Mouse (Mus musculus) T-helper 2 cell (primary cell): ENCODE data around the gene Prmt1.

Experiments used
- in situ Hi-C: fragments of 300-600 bp; cut with MboI, MseI; formaldehyde crosslinking; loops from one replicate; pipeline ENCODE4 v1.15.1; 2025; ENCODE audit warnings: high pct_unique_total_duplicates

Gene Prmt1

DNA sequence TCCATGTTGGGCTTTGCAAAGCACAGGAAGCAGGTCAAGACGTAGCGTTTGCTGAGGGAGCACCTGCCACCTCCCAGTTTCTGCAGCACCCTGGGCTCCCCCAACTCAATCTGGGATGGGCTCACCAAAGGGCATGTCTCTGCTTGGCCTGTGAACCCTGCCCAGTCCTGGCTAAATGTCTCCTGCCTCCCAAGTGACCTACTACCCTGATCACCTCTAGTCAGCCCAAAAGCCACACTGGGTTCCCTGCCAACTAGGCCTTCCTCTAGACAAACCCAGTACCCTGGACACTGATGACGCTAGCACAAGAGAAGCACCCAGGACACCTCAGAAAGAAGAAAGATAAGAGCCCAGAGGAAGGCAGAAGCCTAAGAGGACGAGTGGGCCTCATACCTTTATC is 26.5 kb upstream of the Prmt1 start:
- in situ Hi-C loops = no loop called here

DNA sequence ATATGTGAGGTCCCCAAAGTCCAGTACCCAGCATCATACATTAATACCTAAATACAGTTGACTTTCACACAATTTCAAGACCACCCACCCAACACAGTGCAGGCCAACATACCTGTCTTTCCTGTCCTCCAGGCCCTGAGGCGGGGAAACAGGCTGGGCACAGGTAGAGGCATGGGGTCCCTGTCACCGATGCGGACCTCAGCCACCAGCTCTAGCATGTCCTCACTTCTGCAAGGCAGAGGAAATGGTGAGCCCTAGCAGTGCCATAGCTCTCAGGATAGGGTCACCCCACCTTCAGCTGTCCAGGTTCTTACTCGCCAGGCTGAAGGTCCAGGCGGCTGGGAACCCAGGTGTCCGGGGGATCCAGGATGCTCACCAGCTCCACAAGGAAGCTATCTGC is 25.6 kb upstream of the Prmt1 start:
- in situ Hi-C loops = no loop called here

DNA sequence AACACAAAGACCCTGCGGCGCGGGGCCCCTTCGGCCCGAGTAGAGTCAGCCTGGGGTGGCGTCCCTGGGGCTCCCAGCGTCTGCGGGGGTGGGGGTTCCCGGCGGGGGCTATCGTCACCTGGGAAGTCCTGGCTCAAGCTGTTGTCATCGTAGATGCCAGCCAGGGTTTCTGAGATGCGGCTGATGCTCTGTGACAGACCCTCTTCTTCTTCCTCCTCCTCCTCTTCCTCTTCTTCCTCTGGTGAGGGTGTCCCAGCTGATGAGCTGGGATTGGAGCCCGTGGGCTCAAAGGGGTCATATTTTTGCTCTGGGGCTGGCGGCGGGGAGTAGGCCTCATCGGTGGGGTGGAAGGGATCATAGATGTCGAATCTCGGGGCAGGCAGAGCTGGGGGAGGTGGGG is 22.0 kb upstream of the Prmt1 start:
- in situ Hi-C loops = no loop called here

DNA sequence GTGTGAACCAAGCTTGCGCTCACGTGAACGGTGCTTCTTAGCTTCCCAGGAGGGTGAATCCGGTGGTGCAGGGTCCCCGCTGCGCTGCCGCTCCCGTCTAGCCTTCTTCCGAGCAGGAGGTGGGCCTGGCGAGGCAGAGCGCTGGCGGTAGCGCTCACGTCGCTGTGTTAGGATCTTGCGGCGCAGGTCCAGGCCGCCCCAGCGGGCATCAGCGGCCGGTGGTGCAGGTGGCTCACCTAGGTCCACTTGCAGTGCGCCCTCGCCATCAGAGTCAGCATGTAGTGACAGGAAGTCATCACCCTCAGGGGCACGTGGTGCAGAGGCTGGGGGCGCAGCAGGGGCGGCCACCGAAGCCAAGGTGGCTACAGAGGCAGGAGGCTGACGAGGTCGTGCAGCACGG is 21.5 kb upstream of the Prmt1 start:
- in situ Hi-C loops = no loop called here

DNA sequence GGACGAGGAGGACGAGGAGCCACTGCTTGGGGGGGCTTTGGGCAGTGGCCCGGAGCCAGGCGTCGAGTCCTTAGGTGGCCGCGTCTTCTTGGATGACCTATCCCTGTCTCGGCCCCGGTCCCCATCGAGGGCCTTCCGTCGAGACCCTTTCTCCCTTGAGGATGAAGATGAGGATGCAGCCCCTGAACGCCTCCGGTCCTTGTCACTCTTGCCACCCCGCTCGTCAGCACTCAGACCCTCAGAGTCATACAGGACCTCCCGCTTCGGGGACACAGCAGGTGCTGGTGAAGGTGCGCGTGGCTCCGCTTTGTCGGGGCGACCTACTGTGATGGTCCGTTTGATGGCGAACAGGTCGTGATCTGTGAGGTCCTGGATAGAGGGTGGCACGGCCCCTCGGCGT is 20.8 kb upstream of the Prmt1 start:
- in situ Hi-C loops = no loop called here

DNA sequence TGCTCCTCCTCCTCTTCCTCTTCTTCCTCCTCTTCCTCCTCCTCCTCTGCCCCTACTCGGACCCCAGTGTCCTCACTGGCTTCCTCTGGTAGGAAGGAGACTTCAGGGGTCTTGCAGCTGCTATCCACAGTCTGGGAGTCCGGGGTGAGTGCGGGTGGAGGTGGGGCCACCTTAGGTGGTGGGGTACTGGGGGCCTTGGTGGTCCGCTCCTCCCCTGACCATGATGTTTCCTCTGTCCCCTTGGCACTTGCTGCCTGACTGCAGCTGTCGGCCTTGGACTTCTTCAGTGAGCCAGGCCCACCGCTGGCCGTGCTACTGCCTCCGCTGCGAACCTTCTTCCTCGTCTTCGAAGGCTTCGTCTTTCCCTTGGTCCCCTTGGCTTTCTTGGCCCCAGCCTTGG is 20.1 kb upstream of the Prmt1 start:
- in situ Hi-C loops = no loop called here

DNA sequence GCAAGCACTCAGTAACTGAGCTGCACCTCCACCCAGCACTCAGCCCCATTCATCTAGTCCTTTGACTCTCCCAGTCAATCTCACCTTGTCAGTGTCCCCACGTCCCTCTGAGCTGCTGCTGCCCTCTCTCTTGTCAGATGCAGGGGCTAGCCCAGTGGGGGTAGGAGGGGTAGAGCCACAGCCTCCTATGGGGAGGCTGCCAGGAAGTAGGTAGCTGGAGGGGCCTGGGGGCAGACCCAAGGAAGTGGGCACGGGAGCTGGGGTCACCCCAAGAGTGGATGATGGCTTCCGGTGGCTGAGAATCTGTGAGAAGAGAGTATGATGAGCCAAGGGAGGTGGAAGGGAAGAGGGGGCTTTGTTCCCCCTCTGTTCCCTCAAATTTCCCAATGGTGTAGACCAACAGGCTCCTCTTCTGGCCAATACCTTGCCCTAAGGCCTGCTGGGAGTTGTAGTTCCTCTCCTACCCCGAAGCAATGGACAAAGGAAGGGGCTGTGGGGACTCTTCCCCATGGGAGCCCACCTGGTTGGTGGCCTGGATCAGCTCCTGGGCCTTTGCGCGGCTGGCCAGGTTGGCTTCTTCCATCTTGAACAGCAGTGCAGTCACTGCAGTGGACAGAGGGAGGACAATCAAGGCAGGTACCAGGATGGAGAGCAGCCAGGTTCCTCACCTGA is 19.1 kb upstream of the Prmt1 start:
- in situ Hi-C loops = no loop called here

DNA sequence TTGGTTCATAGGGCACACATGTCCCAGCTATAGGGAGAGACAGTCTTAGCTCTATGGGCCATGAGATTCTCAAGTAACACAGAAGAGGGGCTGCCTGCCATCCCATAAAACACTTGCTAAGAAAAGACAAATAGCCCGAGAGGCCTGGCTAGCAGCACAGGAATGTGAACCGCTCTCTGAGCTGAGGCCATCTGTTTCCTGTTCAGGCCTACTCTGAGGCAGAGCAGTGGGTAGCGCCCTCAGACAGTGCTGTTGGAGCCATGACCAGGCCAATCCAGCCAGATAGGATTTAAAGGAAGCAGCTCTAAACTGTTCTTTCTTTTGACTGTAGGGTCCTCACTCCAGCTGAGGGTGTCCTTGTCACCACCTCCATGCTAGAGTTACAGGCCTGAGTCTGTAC is 18.2 kb upstream of the Prmt1 start:
- in situ Hi-C loops = no loop called here

DNA sequence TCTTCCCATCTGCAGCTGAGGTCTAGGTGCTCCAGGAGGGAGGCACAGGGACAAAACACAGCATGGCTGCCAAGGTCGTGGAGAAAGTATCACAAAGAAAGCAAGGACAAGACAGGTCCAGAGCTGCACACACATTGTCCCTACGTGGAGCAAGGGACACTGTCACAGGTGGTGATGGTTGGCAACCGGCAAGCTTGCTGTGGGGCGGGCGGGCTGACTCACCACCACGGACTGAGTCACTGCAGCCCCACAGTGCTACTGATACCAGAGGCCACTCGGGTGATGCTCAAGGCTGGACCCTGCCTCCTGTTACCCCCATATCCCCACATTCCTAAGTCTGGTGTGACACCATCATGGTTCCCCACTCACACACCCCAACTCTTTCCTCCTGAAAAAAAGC is 16.1 kb upstream of the Prmt1 start:
- in situ Hi-C loops = no loop called here

DNA sequence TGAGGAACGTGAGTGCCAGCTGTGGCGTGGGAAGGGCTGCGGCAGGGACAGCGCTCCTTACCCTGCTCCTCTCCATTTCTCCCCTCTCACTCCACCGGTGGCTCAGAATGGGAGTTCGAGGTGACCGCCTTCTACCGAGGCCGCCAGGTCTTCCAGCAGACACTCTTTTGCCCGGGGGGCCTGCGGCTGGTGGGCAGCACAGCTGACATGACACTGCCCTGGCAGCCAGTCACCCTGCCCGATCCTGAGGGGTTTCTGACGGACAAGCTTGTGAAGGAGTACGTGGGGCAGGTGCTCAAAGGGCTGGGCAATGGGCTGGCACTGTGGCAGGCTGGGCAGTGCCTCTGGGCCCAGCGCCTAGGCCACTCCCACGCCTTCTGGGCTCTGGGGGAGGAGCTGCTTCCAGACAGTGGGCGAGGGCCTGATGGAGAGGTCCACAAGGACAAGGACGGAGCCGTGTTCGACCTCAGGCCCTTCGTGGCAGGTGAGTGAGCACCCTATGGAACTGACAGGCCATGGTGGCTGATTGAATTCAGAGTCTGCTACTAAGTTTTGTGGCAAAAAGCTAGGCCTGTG is 14.3 kb upstream of the Prmt1 start:
- in situ Hi-C loops = no loop called here

DNA sequence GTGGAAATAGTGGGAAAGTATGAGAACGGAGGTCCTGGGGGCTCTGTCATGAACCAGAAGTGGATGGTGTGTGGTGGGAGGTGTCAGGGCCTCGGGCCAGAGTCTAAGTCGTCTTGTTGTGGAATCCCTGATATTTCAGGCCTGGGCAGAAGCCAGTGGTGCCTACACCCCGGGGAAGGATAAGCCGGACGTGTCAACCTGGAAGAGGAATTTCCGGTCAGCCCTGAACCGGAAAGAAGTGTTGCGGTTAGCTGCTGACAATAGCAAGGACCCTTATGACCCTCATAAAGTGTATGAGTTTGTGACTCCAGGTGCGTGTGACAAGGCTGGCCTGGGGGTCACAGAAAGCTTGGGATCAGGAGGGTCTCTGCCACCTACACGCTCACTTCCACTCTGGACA is 13.4 kb upstream of the Prmt1 start:
- in situ Hi-C loops = no loop called here

DNA sequence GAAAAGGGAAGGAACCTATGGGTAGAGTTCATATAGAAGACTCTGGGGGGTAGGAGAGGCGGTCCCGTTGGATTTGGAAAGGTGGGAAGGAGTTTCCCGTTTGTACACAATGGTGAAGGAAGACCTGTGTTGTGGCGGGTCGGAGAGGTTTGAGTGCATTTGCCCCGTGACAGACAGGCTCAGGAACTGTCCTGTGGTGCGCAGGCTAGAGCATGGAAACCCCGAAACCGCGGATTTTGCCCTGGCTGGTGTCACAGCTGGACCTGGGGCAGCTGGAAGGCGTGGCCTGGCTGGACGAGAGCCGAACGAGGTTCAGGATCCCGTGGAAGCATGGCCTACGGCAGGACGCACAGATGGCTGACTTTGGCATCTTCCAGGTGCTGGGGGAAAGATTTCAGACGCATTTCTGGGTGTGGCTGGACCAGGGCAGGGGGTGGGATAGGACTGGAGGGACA is 12.2 kb upstream of the Prmt1 start, which contains the start of gene Bcl2l12:
Gene Bcl2l12, minus strand, starts transcription at position 212 of the 455 bp plus-strand sequence.
- in situ Hi-C loops = no loop called here

DNA sequence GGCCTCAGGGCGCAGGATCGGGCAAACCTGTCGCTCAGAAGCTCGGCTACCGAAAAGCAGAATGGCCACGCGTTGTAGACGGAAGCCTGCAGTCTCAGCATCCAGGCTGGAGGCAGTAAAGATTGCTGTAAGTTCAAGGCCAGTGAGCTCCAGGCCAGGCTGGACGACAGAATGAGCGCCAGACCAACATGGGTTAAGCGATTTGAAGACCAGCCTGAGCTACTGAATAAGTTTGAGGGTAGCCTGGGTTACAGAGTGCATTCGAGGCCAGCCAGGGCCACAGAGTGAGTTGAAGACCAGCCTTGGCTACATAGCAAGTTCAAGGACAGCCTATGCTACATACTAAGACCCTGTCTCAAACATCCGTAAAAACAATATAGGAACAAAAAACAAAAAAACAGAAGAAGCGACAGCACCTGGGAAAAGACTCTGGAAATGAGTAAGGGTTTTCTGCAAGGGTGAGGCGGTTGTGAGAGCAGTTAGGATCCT is 11.6 kb upstream of the Prmt1 start:
- in situ Hi-C loops = no loop called here

DNA sequence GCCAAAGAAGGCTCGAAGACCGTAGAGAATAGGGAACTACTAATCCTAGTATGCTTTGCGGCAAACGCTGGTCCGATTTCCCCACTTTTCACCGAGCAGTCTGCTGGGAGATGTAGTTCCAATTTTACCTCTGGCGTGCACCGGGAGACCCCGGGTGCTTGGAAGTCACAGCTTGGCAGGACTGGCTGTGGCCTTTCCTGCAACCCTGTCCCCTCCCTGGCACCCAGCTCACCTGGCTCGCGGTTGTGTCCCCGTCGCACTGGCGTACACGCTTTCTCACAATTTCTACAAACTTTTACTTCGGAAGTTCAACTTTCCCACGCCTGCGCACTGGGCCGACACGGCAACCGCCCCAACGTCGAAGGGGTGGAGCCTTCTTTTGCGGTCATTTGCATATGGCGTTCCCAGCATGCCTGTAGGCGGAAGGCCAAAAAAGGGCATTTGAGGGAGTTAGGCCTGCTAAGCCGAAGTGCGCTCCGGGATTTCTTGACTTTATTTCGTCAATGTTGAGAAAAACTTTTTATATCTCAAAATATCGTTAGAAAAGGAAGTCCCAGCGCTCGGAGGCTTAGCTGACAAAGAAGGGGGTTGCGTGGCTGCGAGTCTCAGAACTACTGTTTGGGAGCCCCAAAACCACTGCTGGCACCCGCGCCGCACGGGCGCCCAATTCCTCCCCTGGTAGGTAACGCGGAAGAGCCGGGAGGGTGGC is 11.0 kb upstream of the Prmt1 start, which contains the start of gene Irf3:
Gene Irf3, plus strand, starts transcription at position 418 of the 709 bp plus-strand sequence.
- in situ Hi-C loops = no loop called here

DNA sequence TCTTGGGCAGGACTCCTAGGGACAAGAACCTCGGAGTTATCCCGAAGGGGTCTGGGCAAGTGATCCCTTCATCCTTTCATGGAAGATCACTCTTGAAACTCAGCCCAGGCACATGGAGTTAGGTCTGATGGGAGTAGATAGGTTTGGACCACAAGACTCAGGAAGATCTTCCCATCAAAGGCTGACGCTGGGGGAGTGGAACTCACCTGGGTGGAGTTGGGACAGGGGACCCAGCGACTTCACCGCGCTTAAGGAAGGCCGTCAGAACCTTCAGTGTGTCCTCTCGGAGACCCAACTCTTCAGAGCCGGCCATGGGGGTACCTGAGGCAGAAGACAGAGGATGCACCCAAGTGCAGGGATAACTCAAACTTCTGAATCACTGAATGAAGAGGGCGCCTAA is 10.3 kb upstream of the Prmt1 start:
- in situ Hi-C loops = no loop called here

DNA sequence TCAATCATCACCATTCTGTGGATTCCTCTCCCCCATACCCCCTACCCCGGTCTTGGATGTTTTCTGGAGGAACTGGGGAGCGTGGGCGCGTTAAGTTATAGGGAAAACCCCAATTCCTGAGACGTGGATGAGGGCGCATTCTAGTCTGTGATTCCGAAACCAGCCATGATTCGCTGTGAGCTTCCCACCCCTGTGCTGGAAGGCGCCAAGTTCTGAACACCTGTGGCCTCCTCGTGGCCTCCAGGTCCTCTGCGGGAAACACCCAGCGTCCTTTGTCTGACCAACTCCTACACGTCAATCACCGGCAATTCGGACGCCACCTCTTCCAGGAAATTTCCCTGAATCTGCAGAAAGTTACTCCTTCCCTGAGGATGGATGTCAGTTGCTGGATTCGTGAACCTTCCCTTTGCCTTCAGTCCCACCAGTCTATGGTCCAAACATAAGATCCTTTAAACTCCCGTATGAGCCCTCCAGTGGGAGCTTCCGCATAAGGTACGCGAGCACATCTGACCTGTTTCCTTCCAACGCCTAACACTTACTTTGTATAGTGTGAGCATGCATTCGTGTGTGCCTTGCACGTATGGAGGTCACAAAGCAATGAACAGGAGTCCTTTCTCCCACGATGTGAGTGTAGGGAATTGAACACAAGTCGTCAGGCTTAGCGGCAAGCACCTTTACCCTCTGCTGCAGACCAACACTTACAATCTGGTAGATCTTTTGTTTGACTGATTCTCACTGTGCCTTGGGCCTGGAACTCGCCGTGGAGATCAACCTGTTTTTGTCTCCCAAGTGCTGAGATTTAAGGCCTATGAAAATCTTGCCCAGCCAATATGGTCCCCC is 731 bp upstream of the Prmt1 start:
- in situ Hi-C loops = no loop called here

DNA sequence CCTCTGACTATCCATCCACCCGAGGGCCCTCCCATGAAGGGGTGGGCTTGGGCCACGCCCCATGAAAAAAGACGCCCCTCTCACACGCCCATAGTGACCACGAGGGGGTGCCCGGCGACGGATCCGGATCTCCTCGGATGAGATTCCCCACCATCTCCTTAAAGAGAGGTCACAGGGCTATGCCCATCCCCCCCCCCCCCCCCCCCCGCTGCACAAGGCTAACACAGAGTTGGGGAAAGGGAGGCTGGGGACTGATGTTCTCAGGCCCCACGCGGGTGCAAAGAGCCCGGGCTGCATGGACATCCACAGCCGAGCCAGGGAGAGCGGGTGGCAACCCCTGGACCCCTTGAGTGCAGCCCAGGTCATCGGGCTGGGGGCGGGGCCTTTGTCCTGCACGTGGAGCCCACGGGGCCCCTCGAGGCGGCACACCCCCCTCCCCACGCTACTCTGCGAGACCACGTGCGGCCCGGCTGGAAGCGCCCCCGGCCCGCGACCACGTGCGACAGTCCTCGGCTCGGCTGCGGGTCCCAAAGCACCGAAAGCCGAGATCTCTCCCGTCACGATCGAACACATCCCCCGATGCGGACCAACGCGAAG is 675 bp downstream of the Prmt1 start:
- in situ Hi-C loops = no loop called here

DNA sequence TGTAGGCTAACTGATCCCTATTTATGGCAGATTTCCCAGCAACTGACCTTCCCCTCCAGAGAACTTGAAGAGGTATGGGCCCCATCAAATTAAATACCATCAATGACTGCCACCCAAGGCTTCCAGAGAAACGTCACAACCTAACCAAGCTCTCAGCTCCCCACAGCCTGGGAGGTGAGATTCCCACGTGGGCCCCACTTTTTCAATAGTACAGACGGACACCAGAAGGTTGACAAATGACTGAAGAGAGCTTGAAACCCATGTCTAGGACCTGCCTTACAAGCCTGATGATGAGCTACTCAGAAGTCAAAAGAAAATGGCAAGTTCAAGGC is 1.6 kb downstream of the Prmt1 start:
- in situ Hi-C loops = no loop called here

DNA sequence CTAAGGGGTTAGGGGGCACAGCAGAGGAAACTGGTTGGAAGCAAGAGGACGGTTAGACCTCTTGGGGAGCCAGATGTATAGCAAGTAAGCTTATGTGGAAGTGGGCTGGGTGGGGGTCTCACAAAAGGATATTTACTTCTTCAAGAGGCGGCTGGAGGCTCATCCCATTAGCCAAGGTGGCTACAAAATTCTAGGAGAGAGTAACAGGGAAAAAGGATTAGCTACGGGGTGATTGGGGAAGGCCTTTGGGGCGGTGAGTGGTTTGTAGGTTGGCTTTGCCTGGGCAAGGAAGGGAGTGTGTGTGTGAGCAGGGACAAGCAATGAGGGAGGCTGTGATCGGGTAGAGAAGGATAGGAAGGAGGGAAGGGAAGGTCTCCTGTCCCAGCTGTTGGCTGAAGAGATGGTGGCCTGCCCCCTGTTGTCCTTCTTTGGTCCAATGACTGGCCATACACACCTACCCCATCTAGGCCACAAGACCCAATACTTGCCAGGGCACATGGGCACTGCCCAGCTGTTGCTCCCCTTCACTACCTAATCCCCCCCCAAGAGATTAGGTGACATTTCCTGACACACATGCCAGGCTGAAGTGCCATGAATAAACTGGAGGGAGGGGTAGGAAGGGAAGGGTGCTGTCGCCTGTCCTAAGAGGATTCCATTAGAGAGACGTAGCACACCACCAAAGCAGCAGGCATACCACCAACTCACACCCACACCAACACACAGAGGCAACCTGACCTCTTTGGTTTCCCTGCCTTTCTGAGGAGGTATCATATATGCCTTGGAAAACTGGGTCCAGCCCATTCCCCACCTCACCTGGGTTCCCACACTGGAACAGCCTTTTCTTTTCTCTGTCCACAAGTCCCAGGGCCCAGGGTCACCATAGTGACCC is 2.2 kb downstream of the Prmt1 start:
- in situ Hi-C loops = no loop called here

DNA sequence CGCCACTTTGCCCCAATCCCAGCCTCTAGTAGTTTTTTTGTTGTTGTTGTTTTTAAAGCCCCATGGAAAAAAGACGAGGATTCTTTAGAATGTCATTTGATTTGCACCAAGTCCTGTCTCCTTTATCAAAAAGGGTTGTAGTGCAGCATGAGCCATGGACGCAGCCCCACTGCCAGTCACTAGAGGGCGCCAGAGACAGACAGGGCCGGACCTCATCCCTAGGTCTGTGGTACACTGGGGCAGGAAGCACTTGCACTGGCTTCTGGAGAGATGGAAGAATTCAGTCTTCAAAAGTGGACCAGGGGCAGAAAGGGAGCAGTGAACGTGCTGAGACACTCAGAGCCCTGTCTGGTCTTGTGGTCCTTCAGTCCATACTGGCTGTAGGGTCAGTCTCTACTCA is 3.3 kb downstream of the Prmt1 start:
- in situ Hi-C loops = no loop called here

DNA sequence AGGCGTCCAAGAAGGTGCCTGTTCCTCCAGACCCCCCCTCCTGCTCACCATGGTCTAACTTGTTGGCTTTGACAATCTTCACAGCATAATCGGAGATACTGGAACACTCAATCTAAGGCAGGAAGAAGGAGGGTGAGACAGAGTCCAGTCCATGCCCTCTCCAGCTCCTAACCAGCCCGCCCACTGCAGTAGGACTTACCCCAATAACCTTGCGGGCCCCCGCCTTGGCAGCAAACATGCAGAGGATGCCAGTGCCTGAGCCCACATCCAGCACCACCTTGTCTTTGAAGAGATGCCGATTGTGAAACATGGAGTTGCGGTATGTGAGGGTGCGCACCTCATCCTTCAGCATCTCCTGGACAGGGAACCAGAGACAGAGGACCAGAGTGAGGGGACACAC is 4.8 kb downstream of the Prmt1 start:
- in situ Hi-C loops = no loop called here
